Mouse (Mus musculus) adrenal gland, adult 18-20 months (tissue): ENCODE data around the gene Mthfsd. TPM values are rescaled to one million over a fixed set of nuclear protein-coding genes. Genes with fewer than 3 reads are reported as not detected.

Experiments used
- DNase-seq, 2 experiments: peaks; one replicate each; pipeline ENCODE4 v3.0.0; 2021 to 2022; ENCODE audit warnings: low spot score in 2 of 2
- microRNA-seq, 2 experiments: library from miRNA; unstranded; fragments of <30 nt; microRNA quantifications; one replicate each; pipeline ENCODE4 v1.2.0; 2021; ENCODE audit warnings: borderline number of aligned reads in 2 of 2
- total RNA-seq, 2 experiments: library from RNA; stranded (reverse); gene quantifications; 1 replicate in 1 of 2; 2 replicates in 1 of 2; pipeline ENCODE4 v1.2.3; 2021

Gene Mthfsd
- total RNA-seq, 2 experiments from 2014 or later = 28.4 to 30.6 TPM

DNA sequence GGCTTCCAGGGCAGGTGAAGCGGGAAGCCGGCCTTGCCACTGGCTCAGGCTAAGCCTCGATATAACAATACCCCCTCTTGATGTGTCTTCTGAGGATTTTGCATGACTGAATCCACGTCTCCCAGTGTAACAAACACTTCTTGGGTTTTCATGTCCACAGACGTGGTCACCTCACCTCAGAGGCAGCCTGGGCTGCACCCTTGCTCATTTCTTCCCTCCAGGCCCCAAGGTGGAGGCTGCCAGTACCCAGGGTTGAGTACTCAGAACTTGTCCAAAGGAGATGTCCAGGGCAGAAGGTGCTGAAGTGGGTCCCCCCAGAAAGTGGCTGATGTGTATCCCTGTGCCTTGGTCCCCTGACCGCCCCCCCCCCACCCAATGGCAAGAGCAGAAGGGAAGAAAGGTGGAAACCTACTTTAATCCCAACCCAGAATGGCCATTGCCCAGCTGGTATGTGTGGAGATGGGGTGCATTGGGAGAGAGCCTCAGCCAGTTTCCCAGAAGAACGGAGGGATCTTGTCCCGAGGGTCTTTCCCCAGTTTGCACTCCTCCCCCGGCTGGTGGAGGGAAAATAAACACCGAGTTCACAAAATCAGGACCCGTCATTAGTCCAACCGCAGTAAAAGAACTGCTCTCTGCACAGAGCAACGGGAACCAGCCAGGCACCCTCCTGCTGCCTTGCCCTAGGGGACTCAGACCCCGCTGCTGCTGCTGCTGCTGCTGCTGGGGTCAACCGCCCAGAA is 33.9 kb downstream of the Mthfsd start:
- DNase-seq = no peak

DNA sequence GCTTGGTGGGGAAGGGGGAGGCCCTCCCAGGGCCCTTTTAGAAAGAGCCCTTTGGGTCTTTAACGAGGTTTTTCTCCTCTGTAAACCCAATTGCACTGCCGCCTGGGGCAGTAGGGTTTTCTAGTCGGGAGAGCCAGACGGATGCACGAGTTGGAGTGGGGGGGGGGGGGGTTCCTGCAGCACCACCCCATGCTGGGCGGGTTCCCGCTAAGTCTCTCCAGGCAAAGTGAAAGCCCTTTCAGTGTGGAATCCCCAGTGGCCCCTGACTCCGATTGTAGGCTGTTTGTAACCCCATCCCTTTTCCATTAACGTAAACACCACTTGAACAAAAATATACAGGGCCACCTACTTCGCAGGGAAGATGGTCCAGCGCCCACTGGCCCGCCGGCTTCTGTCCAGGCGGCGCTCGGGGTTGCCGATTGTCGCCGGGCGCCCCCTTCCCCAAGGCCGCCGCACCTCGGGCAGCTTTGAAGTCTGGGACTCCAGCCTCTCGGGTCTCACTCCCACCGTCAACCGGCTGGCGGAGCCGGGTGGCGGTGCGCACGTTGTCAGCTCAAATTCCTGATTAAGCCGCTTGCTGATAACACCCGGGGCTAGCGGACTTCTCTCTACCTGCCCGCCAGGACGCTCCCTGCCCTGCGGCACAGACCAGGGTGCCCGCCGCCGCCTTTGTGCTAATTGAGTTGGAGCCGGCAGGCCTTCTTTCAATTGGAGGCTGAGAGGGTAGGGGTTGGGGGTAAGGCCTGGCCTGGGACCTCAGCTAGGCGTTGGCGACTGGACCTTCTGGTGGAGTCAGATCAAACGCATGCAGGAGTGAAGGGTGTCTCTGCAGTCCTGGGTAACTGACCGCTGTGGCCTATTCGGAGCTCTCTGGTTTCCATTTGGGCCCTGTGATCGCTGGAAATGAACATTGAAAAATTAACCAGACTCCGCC is 34.8 kb downstream of the Mthfsd start:
- DNase-seq = no peak

DNA sequence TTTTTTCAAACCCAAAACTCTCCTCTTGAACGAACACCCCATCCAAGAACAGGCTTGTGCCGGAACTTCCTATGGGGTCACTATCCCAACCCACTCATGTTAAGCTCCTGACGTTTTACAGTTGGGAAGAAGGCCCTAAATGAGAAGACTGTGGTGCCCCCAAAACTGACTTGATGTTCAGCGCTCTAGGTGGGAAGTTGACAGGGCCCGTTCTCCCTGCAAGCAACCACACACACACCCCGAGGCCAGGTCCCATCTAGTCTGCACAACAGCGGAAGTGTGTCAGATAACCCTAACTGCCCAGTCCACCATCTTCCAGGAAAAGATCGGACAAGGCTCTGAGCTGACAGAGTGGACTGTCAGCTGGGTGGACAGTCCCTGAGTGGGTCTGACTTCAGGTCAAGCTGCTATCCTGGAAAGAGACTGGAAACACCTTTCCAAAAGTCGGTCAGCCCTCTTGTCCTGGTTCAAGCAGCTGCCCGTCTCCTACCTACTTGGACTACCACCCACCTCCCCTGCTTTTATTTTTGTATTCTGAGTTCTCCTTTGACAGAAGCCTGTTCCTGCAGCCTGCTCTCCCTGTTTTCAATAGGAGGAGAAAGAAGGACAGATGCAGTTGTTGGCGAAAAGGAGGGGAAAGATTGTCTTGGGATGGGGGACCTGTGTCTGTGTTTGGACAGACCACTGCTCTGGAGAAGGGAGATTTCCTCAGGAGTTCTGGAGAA is 35.6 kb downstream of the Mthfsd start:
- DNase-seq = no peak

DNA sequence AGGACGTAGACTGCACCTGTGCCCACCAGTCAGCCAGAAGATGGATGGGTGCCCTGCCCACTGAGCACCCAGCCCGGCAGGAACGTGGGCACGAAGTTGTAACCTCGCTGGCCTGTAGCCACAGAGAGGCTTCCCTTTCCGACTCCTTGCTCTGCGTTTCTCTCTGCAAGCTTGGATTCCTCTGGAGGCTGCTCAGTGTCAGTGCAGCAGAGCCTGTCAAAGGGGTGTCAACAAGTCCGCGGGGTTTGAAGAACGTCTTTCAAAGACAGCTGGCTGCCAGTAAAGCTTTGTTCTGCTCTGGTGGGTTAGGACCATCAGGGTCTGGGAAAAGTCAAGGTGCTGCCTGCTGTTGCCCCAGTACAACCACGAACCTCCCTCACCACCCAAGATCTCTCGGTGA is 36.7 kb downstream of the Mthfsd start:
- no peak for DNase-seq

DNA sequence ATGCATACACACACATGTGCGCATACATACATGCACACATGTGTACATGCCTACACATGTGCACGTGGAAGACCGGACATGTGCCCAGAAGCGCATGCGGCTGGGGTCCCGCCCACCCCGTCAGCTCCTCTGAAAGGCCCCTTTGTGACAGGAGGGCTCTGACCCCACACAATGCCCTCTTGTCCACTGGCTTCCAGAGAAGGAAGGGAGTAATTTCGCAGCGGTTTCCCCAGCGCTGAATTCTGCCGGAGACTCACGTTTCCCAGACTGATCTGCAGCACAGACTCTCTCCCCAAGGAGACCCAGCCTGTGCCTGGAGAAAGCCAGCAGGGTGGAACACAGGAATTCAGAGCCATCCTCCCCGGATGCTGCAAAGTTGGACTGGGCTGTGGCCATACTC is 44.5 kb downstream of the Mthfsd start:
- DNase-seq = no peak

DNA sequence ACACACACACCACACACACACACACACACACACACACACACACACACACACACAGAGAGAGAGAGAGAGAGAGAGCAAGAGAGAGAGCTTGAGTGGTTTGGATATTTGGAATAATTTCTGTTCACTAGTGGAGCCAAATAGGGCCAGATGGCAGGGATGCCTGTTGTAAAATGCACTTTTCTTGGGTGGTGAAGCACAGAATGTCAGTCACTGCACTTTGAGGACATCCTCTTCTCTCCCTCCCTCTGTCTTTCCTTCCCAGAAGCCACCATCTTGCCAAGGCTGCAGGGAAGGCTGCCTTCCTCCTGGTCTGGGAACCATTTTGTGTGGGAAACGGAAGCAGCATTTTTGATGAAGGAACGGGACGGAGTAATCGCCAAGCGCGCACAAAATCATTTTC is 45.7 kb downstream of the Mthfsd start:
- DNase-seq = no peak

DNA sequence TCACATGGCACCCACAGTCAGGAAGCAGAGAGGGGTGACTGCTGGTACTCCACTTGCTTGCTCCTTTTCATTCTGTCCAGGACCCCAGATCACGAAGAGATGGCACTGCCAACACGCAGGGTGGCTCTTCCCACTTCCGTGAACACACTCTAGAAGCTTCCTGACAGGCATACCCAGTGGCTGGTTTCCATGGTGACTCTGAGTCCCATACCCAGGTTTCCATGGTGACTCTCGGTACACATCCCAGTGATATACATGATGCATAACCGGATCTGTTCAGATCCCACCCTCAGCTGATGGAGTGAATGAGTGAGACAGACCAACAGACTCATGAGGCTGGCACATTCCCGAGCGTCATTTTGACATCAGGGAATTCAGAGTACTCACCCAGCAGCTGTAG is 49.1 kb downstream of the Mthfsd start:
- DNase-seq = no peak

DNA sequence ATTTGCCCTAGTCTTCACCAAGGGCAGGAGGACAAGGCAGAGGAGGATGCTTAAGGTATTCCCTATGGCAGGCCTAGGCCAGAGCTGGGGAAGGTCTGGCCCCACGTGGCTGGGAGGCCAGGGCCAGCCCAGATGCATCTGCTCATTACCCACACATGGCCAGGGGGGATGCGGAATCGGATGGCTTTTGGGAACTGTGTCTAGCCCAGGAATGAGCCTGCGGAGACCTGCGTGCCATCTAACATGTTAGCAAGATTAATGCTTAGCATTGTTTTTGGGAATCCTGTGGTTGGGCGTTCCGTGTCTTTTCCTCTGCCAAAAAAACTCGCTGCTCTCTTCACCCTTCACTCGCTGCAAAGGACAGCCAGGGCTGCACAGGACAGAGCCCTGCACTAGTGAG is 50.1 kb downstream of the Mthfsd start:
- no peak for DNase-seq

DNA sequence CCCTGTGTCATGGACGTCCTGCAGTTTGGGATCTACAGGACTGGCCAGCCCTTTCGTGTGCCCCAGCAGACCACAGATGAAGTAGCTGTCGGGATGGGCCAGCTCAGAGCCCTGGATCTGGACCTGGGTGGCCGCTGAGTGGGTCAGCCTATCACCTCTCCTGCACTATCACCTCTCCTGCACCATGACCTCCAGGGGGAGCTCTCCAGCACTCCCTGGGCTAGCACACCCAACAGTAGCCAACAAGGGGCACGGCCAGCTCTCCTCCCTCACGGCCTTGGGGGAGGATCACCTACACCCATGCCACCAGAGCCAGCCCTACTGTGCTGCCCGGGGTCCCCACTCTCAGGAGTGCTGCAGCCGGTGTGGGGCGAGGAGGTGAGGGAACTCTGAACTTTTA is 60.8 kb downstream of the Mthfsd start:
- DNase-seq = no peak

DNA sequence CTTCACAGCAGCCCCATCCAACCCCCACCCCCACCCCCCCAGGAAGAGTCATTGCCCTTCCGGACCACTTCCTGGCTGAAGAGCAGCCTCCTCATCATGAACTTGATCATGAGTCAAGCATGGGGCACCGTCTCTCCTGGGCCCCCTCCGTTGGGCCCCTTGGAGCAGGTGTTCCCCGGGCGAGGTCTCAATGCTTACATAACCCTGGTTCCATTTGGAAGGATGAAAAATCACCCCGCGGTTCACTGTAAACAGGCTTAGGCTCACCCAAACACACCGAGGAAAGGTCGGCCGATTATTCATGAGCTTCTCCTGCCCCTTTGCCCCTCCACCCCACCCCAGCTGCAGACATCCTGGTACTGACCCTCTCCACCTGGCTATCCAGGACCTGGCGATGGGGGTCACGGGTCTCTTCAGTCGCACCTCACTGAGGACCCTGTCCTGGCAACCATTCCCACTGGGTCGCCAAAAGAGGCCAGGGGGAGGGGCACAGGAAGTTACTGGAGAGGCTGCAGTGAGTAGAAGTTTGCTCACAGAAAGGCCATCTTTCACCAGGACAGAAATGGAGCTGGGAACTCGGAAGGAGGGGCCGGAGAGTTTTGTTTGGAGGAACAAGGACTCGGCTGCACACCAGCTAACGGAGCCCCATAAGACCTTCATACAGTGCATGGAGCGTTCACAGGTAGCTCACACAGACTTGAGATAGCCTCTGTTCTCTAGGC is 64.3 kb downstream of the Mthfsd start:
- DNase-seq = no peak

Small RNAs within 50 kb of the gene (microRNA-seq; reads per million reads assigned to microRNA genes)
- gene Gm27530 = 0 reads per million in 2 experiments

Other genes starting within 250 kb of the Mthfsd start
- gene Foxf1, start 24.0 kb downstream of the Mthfsd start, total RNA-seq = under 1 TPM; 0.36 to 0.38 TPM
- 1 to 10 TPM; 2.8 to 4.1 TPM for gene Foxc2, start 7.8 kb upstream of the Mthfsd start, total RNA-seq
- under 1 TPM; 0.26 to 0.27 TPM for gene Foxl1, start 19.5 kb upstream of the Mthfsd start, total RNA-seq